Mouse (Mus musculus) thymus, adult 18-20 months (tissue): ENCODE results near the gene Slfn4.
A peak's percentile ranks its signal among the peaks of the same experiment; 100 is the strongest.
"Not testable (repeated sequence)": the region's sequence is repeated elsewhere in the genome, so short reads cannot be mapped to it uniquely, and the experiment has no call there.

Source experiments
- DNase-seq, 2 experiments: peaks; one replicate each; pipeline ENCODE4 v3.0.0; 2022; ENCODE audit warnings: mixed read lengths in 2 of 2

Slfn4 gene

DNA sequence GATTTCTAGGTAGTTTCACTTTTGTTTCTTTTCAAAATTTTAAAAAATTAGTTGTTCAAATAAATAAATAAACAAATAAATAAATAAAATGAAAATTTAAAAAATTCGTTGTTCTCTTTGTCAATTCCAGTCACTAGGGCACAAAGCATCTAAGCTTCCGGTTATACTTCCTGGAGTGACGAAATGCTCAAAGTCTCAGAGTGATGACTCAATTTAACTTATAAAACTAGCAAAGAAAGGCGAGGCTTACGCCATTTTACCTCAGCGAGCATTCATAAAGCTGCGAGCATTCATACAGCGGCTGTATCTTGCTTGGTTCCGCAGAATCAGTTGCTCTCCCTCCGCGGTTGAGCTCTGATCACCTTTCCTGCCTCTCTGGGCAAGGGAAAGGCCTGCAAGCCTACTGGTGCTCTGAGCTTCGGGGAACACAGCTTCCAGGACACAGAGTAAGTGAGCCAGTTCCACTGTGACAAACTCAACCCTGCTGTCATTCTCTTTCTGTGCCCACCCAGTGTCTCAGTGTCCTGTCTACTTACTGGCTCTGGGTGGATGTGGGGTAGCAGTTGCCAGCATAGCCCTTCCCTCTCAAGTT lies at the start of gene Slfn4:
TSS of gene Slfn4 (plus strand) at position 239 of the 592 bp plus-strand sequence.
- DNase-seq: no peak

DNA sequence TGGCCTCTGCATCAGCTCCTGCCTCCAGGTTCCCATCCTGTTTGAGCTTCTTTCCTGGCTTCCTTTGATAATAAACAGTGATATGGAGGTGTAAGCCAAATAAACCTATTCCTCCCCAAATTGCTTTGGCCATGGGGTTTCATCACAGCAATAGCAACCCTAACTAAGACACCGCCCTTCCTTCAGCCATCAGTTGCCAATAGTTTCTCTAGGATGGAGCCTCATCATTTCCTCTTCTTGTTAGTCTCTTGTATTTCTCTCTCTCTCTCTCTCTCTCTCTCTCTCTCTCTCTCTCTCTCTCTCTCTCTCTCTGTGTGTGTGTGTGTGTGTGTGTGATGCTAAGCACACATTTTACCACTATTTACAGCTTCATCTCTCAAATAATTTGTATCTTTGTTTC lies 49.4 kb upstream of the Slfn4 start:
- not testable (repeated sequence) for DNase-seq

- not testable (repeated sequence) for DNase-seq
These were observed 37.7 kb upstream of the Slfn4 start for GRCm38 (mm10) chr11:83137253-83137652.

- not testable (repeated sequence) for DNase-seq
These were observed 26.0 kb upstream of the Slfn4 start for GRCm38 (mm10) chr11:83148939-83149338.

GRCm38 (mm10) chr11:83191134-83191893 lies 16.3 kb downstream of the Slfn4 start, which contains the start of gene Slfn3:
TSS of gene Slfn3 (plus strand) at chr11:83191330.
- DNase-seq: peak; percentile 46 to 71

DNA sequence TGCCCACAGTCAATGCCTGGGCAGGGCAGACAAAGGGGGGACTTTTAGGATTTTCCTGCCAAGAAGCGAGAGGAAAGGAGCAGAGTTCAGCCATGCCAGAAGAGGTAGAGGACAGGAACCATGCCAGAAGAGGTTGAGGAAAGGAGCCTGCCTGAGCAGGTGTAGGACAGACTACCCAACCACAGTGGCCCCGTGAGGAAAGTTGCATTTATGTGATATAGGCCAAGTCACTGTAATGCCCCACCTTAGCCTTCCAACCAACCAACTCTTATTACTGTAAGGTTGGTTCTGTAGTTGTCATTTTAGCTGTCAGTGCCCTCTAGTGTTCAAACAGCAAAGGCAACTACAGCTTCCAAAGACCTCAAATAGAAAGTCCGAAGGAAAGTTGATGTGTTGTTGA lies 17.0 kb downstream of the Slfn4 start:
- DNase-seq: peak in 1 of 2 experiments; percentile 26

DNA sequence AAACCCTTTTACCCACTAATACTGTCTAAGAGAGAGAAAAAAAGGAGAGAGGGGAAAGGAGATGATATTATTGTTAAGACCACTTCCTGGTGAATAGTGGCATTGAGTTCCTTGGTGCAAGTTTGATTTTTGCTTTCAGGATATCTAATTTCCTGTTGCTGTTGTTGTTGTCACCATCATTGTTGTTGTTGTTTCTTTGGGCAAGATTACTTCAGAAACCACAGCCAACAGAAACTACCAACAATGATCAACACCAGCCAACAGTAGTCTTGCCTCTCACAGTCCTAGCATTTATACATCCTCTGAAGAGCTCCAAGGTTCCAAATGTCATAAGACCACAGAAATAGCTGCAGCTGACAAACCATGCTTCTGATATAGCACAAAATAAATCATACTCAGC lies 30.0 kb downstream of the Slfn4 start:
- no peak for DNase-seq

- no peak for DNase-seq
These were observed 41.1 kb downstream of the Slfn4 start for GRCm38 (mm10) chr11:83216119-83216518.

- DNase-seq: no peak
These were observed 46.4 kb downstream of the Slfn4 start for GRCm38 (mm10) chr11:83221328-83221877.

DNA sequence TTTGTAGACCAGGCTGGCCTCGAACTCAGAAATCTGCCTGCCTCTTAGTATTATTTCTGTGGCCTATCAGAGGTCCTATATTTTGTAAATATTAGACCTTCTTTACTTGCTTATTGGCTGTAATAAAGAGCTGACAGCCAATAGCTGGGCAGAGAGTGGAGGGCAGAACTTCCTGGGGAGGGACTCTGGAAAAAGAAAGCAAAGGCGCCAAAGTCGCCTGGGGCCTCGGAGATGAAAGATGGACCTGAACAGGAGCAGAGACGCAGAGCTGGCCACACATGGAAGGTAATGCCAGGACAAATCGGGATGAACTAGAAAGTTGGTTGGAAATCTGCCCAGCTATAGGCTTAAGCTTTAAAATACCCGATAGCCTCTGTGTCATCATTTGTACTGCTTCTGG lies 48.4 kb downstream of the Slfn4 start:
- peak; percentile 27 to 48 for DNase-seq

DNA sequence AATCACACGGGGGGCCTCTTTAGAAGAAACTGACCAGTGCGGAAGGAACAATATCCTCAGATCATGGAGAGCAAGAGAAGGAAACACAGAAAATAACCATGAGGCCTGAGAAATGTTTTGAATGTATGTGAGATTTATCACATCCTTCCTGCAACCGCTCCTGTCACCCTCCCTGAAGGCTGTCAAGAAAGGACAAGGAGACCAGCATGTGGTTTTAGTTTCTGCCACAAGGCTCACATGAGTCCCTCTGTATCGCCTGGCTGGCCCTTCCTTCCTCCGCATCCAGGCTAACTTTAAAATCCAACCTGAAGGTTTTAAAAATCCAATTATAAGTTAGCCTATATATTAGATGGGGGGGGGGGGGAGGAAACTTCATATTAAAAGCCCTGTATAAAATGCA lies 48.8 kb downstream of the Slfn4 start:
- DNase-seq: not testable (repeated sequence)

- DNase-seq: peak; percentile 45 to 71
These were observed 49.2 kb downstream of the Slfn4 start for GRCm38 (mm10) chr11:83224217-83224616.

- no peak for DNase-seq
These were observed 49.8 kb downstream of the Slfn4 start for GRCm38 (mm10) chr11:83224750-83225149.

DNA sequence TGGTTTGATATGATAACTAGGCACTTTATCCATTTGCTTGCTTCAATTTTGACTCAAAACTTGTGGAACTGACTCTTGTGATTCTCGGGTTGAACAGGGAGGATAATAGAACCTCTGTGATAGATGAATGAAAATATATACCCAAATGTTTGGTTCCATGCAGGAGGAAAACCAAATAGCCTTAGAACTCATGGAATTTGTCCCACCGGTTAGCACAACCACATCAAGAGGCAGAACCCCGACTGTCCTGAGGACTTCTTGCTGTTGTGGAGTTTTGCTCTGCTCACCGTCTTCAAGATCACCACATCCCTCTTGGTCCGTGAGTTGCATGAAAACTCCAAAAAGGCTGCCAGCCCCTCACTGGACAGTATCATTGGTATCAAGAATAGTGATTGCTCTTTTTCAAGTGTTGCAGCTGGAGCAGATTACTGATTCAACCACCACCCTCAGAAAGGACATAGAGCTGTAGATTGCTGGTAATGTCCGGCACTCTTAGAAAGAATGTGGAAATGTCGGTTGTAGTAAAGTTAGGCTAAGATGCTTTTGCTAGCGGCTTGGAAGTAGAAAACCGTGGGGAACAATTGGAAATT lies 50.5 kb downstream of the Slfn4 start:
- no peak for DNase-seq

DNA sequence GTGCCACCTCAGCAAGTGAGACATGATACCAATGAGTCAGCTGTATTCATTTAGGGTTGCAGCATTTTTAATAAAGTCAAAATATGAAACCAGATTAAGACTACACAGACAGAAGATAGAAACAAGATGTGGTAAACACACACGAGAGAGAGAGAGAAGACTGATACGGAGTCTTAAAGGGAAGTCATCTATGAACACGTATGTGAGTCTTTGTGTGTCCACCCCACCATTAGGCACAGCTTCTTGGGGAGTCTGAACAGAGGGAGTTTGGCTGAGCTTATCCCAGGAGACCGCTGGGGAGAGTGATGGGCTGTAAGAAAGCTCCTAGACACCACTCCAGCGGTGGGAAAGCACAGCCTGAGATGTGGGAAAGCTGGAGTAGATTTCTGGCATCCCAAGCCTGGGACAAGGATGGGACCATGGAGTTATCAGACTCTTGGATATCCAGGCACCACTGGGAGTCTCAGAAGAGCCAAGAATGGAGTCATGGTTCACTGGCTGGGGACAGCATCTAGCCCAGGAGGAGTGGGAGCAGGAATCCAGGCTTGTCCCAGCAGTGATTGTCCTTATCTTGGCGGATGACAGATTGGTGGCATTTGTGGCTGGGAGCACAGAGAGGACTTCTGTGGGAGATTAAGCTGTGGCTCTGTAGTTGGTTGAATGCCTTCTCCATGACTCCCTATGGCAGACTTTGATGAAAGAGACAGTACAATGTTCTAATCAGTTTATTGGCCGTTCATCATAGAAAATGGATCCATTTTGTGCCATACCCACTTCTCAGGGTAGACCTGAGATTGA lies 53.1 kb downstream of the Slfn4 start:
- DNase-seq: no peak

- no peak for DNase-seq
These were observed 56.0 kb downstream of the Slfn4 start for GRCm38 (mm10) chr11:83230966-83231365.

DNA sequence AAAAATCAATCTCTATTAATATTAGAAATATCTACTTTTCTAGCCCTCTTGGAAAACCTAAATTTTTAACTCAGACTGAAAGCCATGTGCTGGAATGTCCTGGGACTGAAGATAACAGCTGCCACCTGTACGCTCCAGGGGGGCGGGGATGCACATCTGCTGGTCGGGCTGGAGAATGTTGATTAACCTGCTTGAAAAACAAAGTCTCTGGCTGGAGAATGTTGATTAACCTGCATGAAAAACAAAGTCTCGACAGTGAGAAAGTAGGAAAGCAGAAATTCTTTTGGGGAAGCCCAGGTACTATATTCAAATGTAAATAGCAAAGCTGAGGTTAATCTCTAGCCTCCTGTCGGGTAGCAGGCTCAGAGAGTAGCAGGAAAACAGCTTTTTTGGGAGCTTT lies 58.6 kb downstream of the Slfn4 start:
- not testable (repeated sequence) for DNase-seq

DNA sequence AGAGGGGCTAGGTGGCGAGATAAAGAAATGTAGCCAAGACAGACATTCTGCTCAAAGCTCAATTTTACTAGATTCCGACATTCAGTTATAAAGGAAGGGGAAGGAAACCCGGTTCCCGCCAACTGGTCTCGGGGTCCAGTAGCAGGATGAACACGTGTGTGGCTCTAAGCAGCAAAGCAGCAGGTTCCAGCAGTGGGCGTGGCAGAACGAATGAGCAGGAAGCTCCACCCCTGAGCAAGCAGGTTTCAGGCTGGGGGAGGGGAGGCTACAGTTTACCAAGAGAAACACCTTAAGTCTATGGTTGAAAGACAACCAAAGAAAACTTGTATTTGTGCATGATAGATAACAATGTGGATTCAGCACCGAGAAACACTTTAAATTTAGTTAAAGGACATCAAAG lies 62.4 kb downstream of the Slfn4 start:
- DNase-seq: not testable (repeated sequence)

GRCm38 (mm10) chr11:83238389-83238788 lies 63.4 kb downstream of the Slfn4 start:
- DNase-seq: no peak

- no peak for DNase-seq
These were observed 64.8 kb downstream of the Slfn4 start for GRCm38 (mm10) chr11:83239811-83240210.
